Mouse (Mus musculus) midbrain, postnatal 0 days (tissue): Measurements from ENCODE around the gene Srebf1. TPM values are rescaled to one million over a fixed set of nuclear protein-coding genes. Genes with fewer than 3 reads are reported as not detected.

Source experiments
- ATAC-seq: fragments of 200-750 bp; cut with Nextera tagmentation; 2 replicates; pipeline ENCODE4 v1.8.0; 2017; ENCODE audit warnings: moderate number of reproducible peaks, mild to moderate bottlenecking, moderate TSS enrichment, moderate library complexity; ENCODE audit not compliant: low FRiP score
- DNase-seq: peaks from one replicate; pipeline ENCODE4 v3.0.0-alpha.2; 2015; ENCODE audit warnings: low spot score
- H3K27ac ChIP-seq: fragments of 300-500 bp; sonication (generic); 2 replicates; pipeline ENCODE4 v1.5.1; 2014; ENCODE audit warnings: low read depth, mild to moderate bottlenecking, low read length, mixed read lengths
- H3K27me3 ChIP-seq: fragments of 300-500 bp; sonication (generic); 2 replicates; pipeline ENCODE4 v1.6.1; 2014; ENCODE audit warnings: low read length, control low read depth, mixed read lengths; ENCODE audit not compliant: insufficient read depth
- H3K36me3 ChIP-seq: fragments of 300-500 bp; sonication (generic); 2 replicates; pipeline ENCODE4 v1.6.1; 2014; ENCODE audit warnings: low read length, control low read depth, mixed read lengths; ENCODE audit not compliant: insufficient read depth
- H3K4me1 ChIP-seq: fragments of 300-500 bp; sonication (generic); 2 replicates; pipeline ENCODE4 v1.6.1; 2014; ENCODE audit warnings: mild to moderate bottlenecking, control low read depth, antibody characterized with exemption, low read length, mixed read lengths; ENCODE audit not compliant: insufficient read depth
- H3K4me2 ChIP-seq: fragments of 300-500 bp; sonication (generic); 2 replicates; pipeline ENCODE4 v1.6.1; 2014; ENCODE audit warnings: low read depth, mild to moderate bottlenecking, low read length, mixed read lengths; ENCODE audit not compliant: poor library complexity, severe bottlenecking
- H3K4me3 ChIP-seq: fragments of 300-500 bp; sonication (generic); 2 replicates; pipeline ENCODE4 v1.5.1; 2014; ENCODE audit warnings: low read depth, mild to moderate bottlenecking, low read length, moderate library complexity
- H3K9ac ChIP-seq: fragments of 300-500 bp; sonication (generic); replicated peaks from 2 replicates; pipeline ENCODE4 v1.6.1; 2014; ENCODE audit warnings: mild to moderate bottlenecking, low read length, moderate library complexity, mixed read lengths; ENCODE audit not compliant: poor library complexity, severe bottlenecking
- H3K9me3 ChIP-seq: fragments of 300-500 bp; sonication (generic); 2 replicates; pipeline ENCODE4 v1.6.1; 2016; ENCODE audit warnings: low read length, control low read depth
- CTCF ChIP-seq: IDR thresholded peaks from 2 replicates; pipeline ENCODE4 v1.5.1; 2016; ENCODE audit warnings: antibody characterized with exemption, mild to moderate bottlenecking
- WGBS: fragments of 180-500 bp; shearing (Covaris S2); extraction: QIAGEN DNeasy Blood & Tissue Kit; methylation state at CpG from one replicate; pipeline ENCODE4 v1.1.7; 2014; 5-methylcytosine and 5-hydroxymethylcytosine counted together
- polyA plus RNA-seq: library from polyadenylated mRNA; unstranded; fragments of >200 nt; fragmentation: Nextera tagmentation; extraction: Ambion mirVana; gene quantifications from 2 replicates; pipeline ENCODE4 v1.2.1, GENCODE M21; 2015
- total RNA-seq: library from RNA; depleted of rRNA; stranded (reverse); fragments of >200 nt; gene quantifications from 2 replicates; pipeline ENCODE4 v1.2.3, GENCODE M21; 2014

Srebf1 gene
- total and polyA plus RNA-seq, 2 experiments from 2014 or later: 34.5 to 96.5 TPM

DNA sequence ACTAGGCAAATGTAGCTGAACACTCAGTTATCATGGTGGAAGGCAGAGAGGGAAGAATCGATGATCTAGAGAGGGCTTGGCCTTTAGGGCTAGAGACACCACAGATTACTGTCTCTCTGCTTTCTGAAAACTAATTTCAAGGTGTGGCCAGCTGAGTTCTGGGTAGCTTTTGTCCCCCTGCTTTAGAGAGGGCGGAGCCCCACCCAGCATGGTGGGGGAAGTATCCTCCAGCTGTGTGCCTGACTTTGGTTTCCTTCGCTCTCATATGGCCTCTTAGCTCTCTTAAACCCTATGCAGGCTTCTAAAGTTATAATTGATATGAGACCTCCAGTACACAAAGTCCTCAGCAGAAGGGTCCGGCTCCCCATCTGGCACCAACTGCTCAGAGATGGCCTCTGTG, 59.0 kb downstream of the Srebf1 start:
- H3K9me3 ChIP-seq: no peaks in the 10 kb centered on the region
- H3K9ac ChIP-seq: no peak overlapping the region
- H3K27me3 ChIP-seq: no peaks in the 10 kb centered on the region
- ATAC-seq: no peak
- no peak overlapping the region for H3K4me2 ChIP-seq
- H3K4me1 ChIP-seq: peaks cover 48% of the 10 kb centered on the region
- DNase-seq: no peak
- no peak overlapping the region for H3K4me3 ChIP-seq
- H3K36me3 ChIP-seq: no peaks in the 10 kb centered on the region
- WGBS: 92% methylated on average over 4 of the region's 4 CpGs
- TF ChIP-seq CTCF: no peak
- H3K27ac ChIP-seq: no peak overlapping the region

DNA sequence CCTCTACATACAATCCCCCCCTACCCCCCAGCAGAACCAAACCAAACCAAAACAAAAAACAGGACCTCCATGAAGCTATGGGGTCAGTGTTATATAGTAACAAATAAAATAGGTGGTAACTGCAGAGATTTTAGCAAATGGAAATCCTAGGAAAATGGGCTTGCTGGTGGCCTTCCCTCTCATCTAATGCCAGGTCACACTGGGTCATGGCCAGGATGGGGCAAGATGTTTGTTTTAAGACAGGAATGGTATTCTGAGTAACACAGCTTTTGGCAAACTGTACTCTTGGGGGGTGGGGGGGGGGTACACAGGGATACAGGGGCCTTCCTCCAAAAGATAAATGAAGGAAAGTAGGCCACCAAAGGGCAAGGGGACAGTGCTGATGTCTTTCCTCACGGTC, 59.8 kb downstream of the Srebf1 start:
- Histone ChIP-seq H3K4me1 (peaks cover 40% of the 10 kb centered on the region), H3K27me3 (no peaks in the 10 kb centered on the region), H3K4me2 (no peak overlapping the region), H3K4me3 (no peak overlapping the region), H3K9ac (no peak overlapping the region), H3K9me3 (no peaks in the 10 kb centered on the region), H3K27ac (no peak overlapping the region; the same call in 1 of the 2 replicates), H3K36me3 (no peaks in the 10 kb centered on the region)
- TF ChIP-seq CTCF: no peak
- ATAC-seq (no peak), DNase-seq (no peak)
- 88% methylated on average over 1 of the region's 1 CpGs for WGBS

GRCm38 (mm10) chr11:60161146-60161874, 61.1 kb downstream of the Srebf1 start:
- TF ChIP-seq CTCF: no peak
- DNase-seq (no peak), ATAC-seq (peak; percentile 18; the same call in 1 of the 2 replicates)
- Histone ChIP-seq H3K9ac (peak overlapping the region; percentile 25; the same call in 1 of the 2 replicates), H3K9me3 (no peaks in the 10 kb centered on the region), H3K27ac (peak overlapping the region; percentile 73), H3K4me1 (peaks cover 38% of the 10 kb centered on the region), H3K4me3 (no peak overlapping the region), H3K27me3 (no peaks in the 10 kb centered on the region), H3K36me3 (no peaks in the 10 kb centered on the region), H3K4me2 (no peak overlapping the region)
- WGBS: 25% methylated on average over 9 of the region's 9 CpGs

DNA sequence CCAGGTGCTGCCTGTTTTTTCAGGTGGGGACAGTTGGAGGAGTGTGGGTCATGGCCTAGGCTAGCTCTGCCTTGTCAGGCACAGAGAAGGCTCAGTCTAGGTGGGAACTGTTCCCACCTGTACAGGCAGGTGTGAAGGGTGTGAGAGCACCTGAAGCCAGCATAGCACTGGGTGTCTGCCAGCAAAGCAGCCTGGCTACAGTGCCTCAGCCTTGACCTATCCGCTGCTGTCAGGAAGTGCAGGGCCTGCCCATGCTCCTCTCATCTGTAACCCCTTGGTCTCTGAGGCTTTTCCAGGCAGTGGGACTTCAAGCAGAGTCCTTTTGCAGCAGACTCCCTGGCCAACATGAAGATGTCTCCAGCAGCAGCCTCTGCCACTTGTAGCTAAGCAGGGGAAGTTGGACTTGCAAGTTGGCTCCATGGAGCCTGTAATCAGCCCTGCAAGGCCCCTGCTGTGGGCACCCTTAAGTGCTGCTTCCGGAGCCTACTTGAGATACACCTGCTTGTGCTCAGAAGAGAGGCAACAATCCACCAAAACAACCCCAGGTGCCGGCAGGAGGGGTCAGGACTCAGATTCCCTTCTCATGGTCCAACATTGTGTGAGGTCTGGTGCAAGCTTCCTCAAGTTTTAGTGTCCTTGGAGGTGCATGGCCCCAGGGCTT, 61.8 kb downstream of the Srebf1 start:
- H3K4me2 ChIP-seq: peak overlapping the region; percentile 9; the same call in 1 of the 2 replicates

GRCm38 (mm10) chr11:60159955-60160354, 62.4 kb downstream of the Srebf1 start:
- no peak for DNase-seq
- TF ChIP-seq CTCF: no peak
- no peak overlapping the region for H3K4me2 ChIP-seq
- H3K4me1 ChIP-seq: peaks cover 31% of the 10 kb centered on the region
- H3K4me3 ChIP-seq: no peak overlapping the region
- H3K9me3 ChIP-seq: no peaks in the 10 kb centered on the region
- no peaks in the 10 kb centered on the region for H3K27me3 ChIP-seq
- ATAC-seq: no peak
- H3K27ac ChIP-seq: peak overlapping the region; percentile 73; the same call in 1 of the 2 replicates
- 90% methylated on average over 5 of the region's 5 CpGs for WGBS
- no peaks in the 10 kb centered on the region for H3K36me3 ChIP-seq
- H3K9ac ChIP-seq: no peak overlapping the region

More for the DNA sequence above, 61.8 kb downstream of the Srebf1 start:
- Histone ChIP-seq H3K27me3 (no peaks in the 10 kb centered on the region), H3K4me3 (no peak overlapping the region), H3K4me1 (peaks cover 31% of the 10 kb centered on the region), H3K36me3 (no peaks in the 10 kb centered on the region), H3K27ac (peak overlapping the region; percentile 73), H3K9me3 (no peaks in the 10 kb centered on the region), H3K9ac (peak overlapping the region; percentile 14; the same call in 1 of the 2 replicates)
- 63% methylated on average over 3 of the region's 3 CpGs for WGBS
- no peak for TF ChIP-seq CTCF
- ATAC-seq (no peak), DNase-seq (no peak)

DNA sequence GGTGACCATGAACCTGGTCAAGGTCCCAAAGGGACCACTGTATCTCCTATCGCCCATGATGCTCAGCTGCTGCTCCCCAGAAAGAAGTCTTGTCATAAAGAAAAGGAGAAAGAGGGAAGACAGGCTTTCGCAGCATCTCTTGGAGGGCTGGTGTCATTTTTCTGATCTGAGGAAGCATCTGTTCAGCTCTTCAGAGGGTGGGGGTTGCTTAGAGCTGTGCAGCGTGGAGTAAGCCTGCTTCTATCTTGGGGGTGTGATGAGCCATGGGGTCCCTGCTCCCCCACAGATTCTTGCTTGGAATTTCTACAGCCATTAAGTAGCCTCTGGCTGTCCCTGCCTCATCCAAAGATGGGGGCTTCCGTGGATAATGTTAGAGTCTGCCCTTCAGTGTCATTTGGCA, 64.1 kb downstream of the Srebf1 start:
- Histone ChIP-seq H3K4me2 (no peak overlapping the region), H3K27me3 (no peaks in the 10 kb centered on the region), H3K4me1 (peaks cover 28% of the 10 kb centered on the region), H3K9me3 (no peaks in the 10 kb centered on the region), H3K9ac (no peak overlapping the region), H3K27ac (no peak overlapping the region), H3K4me3 (no peak overlapping the region), H3K36me3 (no peaks in the 10 kb centered on the region)
- no peak for TF ChIP-seq CTCF
- DNase-seq: no peak
- 67% methylated on average over 4 of the region's 4 CpGs for WGBS
- ATAC-seq: no peak
